Mouse (Mus musculus) bone marrow macrophage, adult 2 months (primary cell): Measurements from ENCODE around the gene Prune2. TPM values are rescaled to one million over a fixed set of nuclear protein-coding genes. Genes with fewer than 3 reads are reported as not detected.
"Not testable (repeated sequence)": the region's sequence is repeated elsewhere in the genome, so short reads cannot be mapped to it uniquely, and the experiment has no call there.

Source experiments
- H3K27ac ChIP-seq: 2 replicates; pipeline ENCODE4 v1.5.1; 2012; ENCODE audit warnings: low read depth, low read length; ENCODE audit not compliant: insufficient read depth
- H3K4me1 ChIP-seq: 2 replicates; pipeline ENCODE4 v1.6.1; 2012; ENCODE audit warnings: low read length; ENCODE audit not compliant: control insufficient read depth, insufficient read depth
- H3K4me3 ChIP-seq: 2 replicates; pipeline ENCODE4 v1.5.1; 2012; ENCODE audit warnings: mild to moderate bottlenecking, low read length, moderate library complexity; ENCODE audit not compliant: insufficient read depth
- CTCF ChIP-seq: IDR thresholded peaks from 2 replicates; pipeline ENCODE4 v1.5.1; 2012; ENCODE audit warnings: low read depth, mild to moderate bottlenecking, low read length, moderate library complexity
- POLR2A ChIP-seq: IDR thresholded peaks from 2 replicates; pipeline ENCODE4 v1.6.1; 2012; ENCODE audit warnings: mild to moderate bottlenecking, low read depth, low read length, borderline replicate concordance
- polyA plus RNA-seq: library from polyadenylated mRNA; stranded (reverse); fragments of >200 nt; gene quantifications from 2 replicates; pipeline ENCODE4 v1.2.4, GENCODE M21; 2012; ENCODE audit not compliant: missing spikeins, insufficient read depth, insufficient read length

Gene Prune2
- polyA plus RNA-seq, 1 experiment = 21.4 TPM

GRCm38 (mm10) chr19:17169746-17170145, 213.8 kb downstream of the Prune2 start:
- H3K27ac ChIP-seq = no peak overlapping the region
- TF ChIP-seq POLR2A (no peak), CTCF (no peak)
- H3K4me3 ChIP-seq = no peak overlapping the region

GRCm38 (mm10) chr19:17174501-17174900, 218.6 kb downstream of the Prune2 start:
- H3K4me3 ChIP-seq, H3K27ac ChIP-seq, H3K4me1 ChIP-seq: not testable (repeated sequence)

More at GRCm38 (mm10) chr19:17169746-17170145, 213.8 kb downstream of the Prune2 start:
- peaks cover 28% of the 10 kb centered on the region for H3K4me1 ChIP-seq

- no peak overlapping the region for H3K27ac ChIP-seq
Measured at GRCm38 (mm10) chr19:17180506-17180905, 224.6 kb downstream of the Prune2 start.

GRCm38 (mm10) chr19:17194730-17195129, 238.8 kb downstream of the Prune2 start:
- TF ChIP-seq POLR2A (no peak), CTCF (no peak)
- H3K27ac ChIP-seq = no peak overlapping the region
- H3K4me3 ChIP-seq = no peak overlapping the region
- no peaks in the 10 kb centered on the region for H3K4me1 ChIP-seq

More at GRCm38 (mm10) chr19:17180506-17180905, 224.6 kb downstream of the Prune2 start:
- Histone ChIP-seq H3K4me1 (peaks cover 14% of the 10 kb centered on the region), H3K4me3 (no peak overlapping the region)
- no peak for TF ChIP-seq CTCF
- TF ChIP-seq POLR2A = no peak

- no peaks in the 10 kb centered on the region for H3K4me1 ChIP-seq
- no peak for TF ChIP-seq CTCF
- TF ChIP-seq POLR2A = no peak
Measured at GRCm38 (mm10) chr19:17199059-17199458, 243.1 kb downstream of the Prune2 start.

GRCm38 (mm10) chr19:17207141-17207540, 251.2 kb downstream of the Prune2 start:
- Histone ChIP-seq H3K27ac (no peak overlapping the region), H3K4me1 (no peaks in the 10 kb centered on the region), H3K4me3 (no peak overlapping the region)
- no peak for TF ChIP-seq POLR2A
- TF ChIP-seq CTCF = no peak

More at GRCm38 (mm10) chr19:17199059-17199458, 243.1 kb downstream of the Prune2 start:
- Histone ChIP-seq H3K27ac (no peak overlapping the region), H3K4me3 (no peak overlapping the region)

- H3K4me3 ChIP-seq = no peak overlapping the region
- H3K4me1 ChIP-seq = no peaks in the 10 kb centered on the region
- H3K27ac ChIP-seq = no peak overlapping the region
- TF ChIP-seq CTCF (no peak), POLR2A (no peak)
Measured at GRCm38 (mm10) chr19:17210541-17210940, 254.6 kb downstream of the Prune2 start.

GRCm38 (mm10) chr19:17214896-17215520, 259.1 kb downstream of the Prune2 start:
- no peak overlapping the region for H3K27ac ChIP-seq
- H3K4me1 ChIP-seq = peaks cover 28% of the 10 kb centered on the region
- no peak overlapping the region for H3K4me3 ChIP-seq
- TF ChIP-seq CTCF = no peak
- TF ChIP-seq POLR2A = no peak

- Histone ChIP-seq H3K4me3 (no peak overlapping the region), H3K4me1 (peaks cover 44% of the 10 kb centered on the region), H3K27ac (no peak overlapping the region)
- TF ChIP-seq POLR2A (no peak), CTCF (no peak)
Measured at GRCm38 (mm10) chr19:17218195-17218594, 262.3 kb downstream of the Prune2 start.

- Histone ChIP-seq H3K27ac (peak overlapping the region; percentile 24), H3K4me1 (peaks cover 41% of the 10 kb centered on the region)
Measured at GRCm38 (mm10) chr19:17223801-17224200, 267.9 kb downstream of the Prune2 start.

GRCm38 (mm10) chr19:17225570-17226083, 269.7 kb downstream of the Prune2 start:
- TF ChIP-seq POLR2A = no peak
- no peak for TF ChIP-seq CTCF
- H3K27ac ChIP-seq = no peak overlapping the region
- no peak overlapping the region for H3K4me3 ChIP-seq

More at GRCm38 (mm10) chr19:17223801-17224200, 267.9 kb downstream of the Prune2 start:
- no peak for TF ChIP-seq CTCF
- TF ChIP-seq POLR2A = no peak
- H3K4me3 ChIP-seq = no peak overlapping the region

More at GRCm38 (mm10) chr19:17225570-17226083, 269.7 kb downstream of the Prune2 start:
- peaks cover 33% of the 10 kb centered on the region for H3K4me1 ChIP-seq
